Mouse (Mus musculus): Measurements from ENCODE around the gene Alox12b. TPM values are rescaled to one million over a fixed set of nuclear protein-coding genes. Genes with fewer than 3 reads are reported as not detected.

Gene Alox12b
- total RNA-seq, 2 experiments from 2014 or later = not detected

Other genes with a start within 250 kb of the Alox12b start
- gene Odf4, start 229.9 kb upstream of the Alox12b start, total RNA-seq (2021) = not detected
- gene Arhgef15, start 199.5 kb upstream of the Alox12b start, total RNA-seq (2021) = 1 to 10 TPM; 6.9 to 7.8 TPM
- gene Slc25a35, start 188.9 kb upstream of the Alox12b start, total RNA-seq (2021) = 1 to 10 TPM; 3.4 to 3.5 TPM
- gene Rangrf, start 181.8 kb upstream of the Alox12b start, total RNA-seq (2021) = 10 to 100 TPM; 58.7 to 65.4 TPM
- 1 to 10 TPM; 5.1 to 6.6 TPM for gene Pfas, start 148.5 kb upstream of the Alox12b start, total RNA-seq (2021)
- gene Ctc1, start 141.1 kb upstream of the Alox12b start, total RNA-seq (2021) = 10 to 100 TPM in 1 of 2 experiments, 1 to 10 TPM in 1; 9.6 to 10.9 TPM
- gene Aurkb, start 111.3 kb upstream of the Alox12b start, total RNA-seq (2021) = 1 to 10 TPM in 1 of 2 experiments, under 1 TPM in 1; 0.51 to 1.1 TPM
- 10 to 100 TPM; 17.4 to 18.8 TPM for gene Borcs6, start 97.3 kb upstream of the Alox12b start, total RNA-seq (2021)
- gene Tmem107, start 86.2 kb upstream of the Alox12b start, total RNA-seq (2021) = 1 to 10 TPM; 3.4 TPM
- 10 to 100 TPM; 26.7 to 38.1 TPM for gene Vamp2, start 68.5 kb upstream of the Alox12b start, total RNA-seq (2021)
- gene Per1, start 61.8 kb upstream of the Alox12b start, total RNA-seq (2021) = 10 to 100 TPM; 60.9 to 89.0 TPM
- not detected for gene Hes7, start 36.6 kb upstream of the Alox12b start, total RNA-seq (2021)
- gene 9130213A22Rik, start 34.4 kb upstream of the Alox12b start, total RNA-seq (2021) = not detected
- not detected for gene Aloxe3, start 31.1 kb upstream of the Alox12b start, total RNA-seq (2021)
- gene Alox8, start 40.9 kb downstream of the Alox12b start, total RNA-seq (2021) = not detected
- not detected for gene Gucy2e, start 80.0 kb downstream of the Alox12b start, total RNA-seq (2021)
- 1 to 10 TPM; 1.4 TPM for gene Cntrob, start 166.8 kb downstream of the Alox12b start, total RNA-seq (2021)
- 10 to 100 TPM; 40.1 to 41.8 TPM for gene Trappc1, start 167.0 kb downstream of the Alox12b start, total RNA-seq (2021)
- gene Kcnab3, start 169.3 kb downstream of the Alox12b start, total RNA-seq (2021) = under 1 TPM in 1 of 2 experiments, not detected in 1; 0.10 TPM
- gene Rnf227, start 183.5 kb downstream of the Alox12b start, total RNA-seq (2021) = under 1 TPM; 0.12 to 0.26 TPM
- 10 to 100 TPM in 1 of 2 experiments, 1 to 10 TPM in 1; 7.6 to 11.2 TPM for gene Chd3, start 212.4 kb downstream of the Alox12b start, total RNA-seq (2021)
- 10 to 100 TPM; 58.8 to 67.0 TPM for gene Naa38, start 238.5 kb downstream of the Alox12b start, total RNA-seq (2021)
- gene Cyb5d1, start 238.6 kb downstream of the Alox12b start, total RNA-seq (2021) = 10 to 100 TPM; 24.6 to 26.2 TPM
- 1 to 10 TPM; 6.3 to 7.9 TPM for gene Tmem88, start 241.2 kb downstream of the Alox12b start, total RNA-seq (2021)